In the genomic region with DNA sequence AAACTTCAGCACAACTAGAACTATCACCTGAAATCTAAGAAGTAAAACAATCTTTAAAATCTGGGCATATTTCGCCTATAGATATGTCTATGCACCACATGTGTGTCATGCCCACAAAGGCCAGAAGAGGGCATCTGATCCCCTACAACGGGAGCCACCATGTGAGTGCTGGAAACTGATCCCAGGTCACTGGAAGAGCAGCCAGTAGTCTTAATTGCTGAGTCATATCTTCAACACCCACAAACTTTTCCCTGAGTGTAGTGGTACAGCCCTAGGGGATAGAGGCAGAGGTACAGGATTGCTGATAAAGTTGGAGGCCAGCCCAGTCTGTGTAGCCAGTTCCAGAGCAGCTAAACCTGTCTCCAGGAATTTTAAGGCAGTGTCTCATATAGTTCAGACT, we compare ENCODE assay signal across 12 mouse cellular contexts. TPM values are rescaled to one million over a fixed set of nuclear protein-coding genes. Genes with fewer than 3 reads are reported as not detected.
DNase-seq lines count a peak whose midpoint lies in the region; ATAC-seq and TF ChIP-seq lines count a peak whose summit lies in the region.
"Had no signal": no experiment of that assay in that cellular context is flagged by ENCODE, and none has a peak within 500 bp of the region (broad histone marks: within the 10 kb centered on the region; RNA-seq: fewer than 3 reads in every experiment).

No protein-coding gene starts in this region.

- peak; percentile 27; the same call in 1 of the 2 replicates for TF ChIP-seq CTCF in heart, postnatal 0 days (IDR thresholded peaks at IDR 0.05; ENCODE audit: low read depth)
- TF ChIP-seq CTCF in liver, adult 2 months (IDR thresholded peaks at IDR 0.05; ENCODE audit: low read depth, low read length), result peak; percentile 58

- TF ChIP-seq EP300 in heart, postnatal 0 days (IDR thresholded peaks at IDR 0.05; ENCODE audit: low read depth), result no peak

- no peaks in the 10 kb centered on the region for H3K9me3 ChIP-seq in heart, postnatal 0 days (replicated peaks; ENCODE audit: control insufficient read depth, low read length)
- H3K9me3 ChIP-seq in limb, embryonic 10.5 days (replicated peaks), result no peaks in the 10 kb centered on the region
- peaks cover 3% of the 10 kb centered on the region; the same call in 1 of the 2 replicates for H3K9me3 ChIP-seq in forebrain, embryonic 10.5 days
- H3K9me3 ChIP-seq: neural tube, embryonic 13.5 days had no signal

- no peaks in the 10 kb centered on the region for H3K27me3 ChIP-seq in heart, postnatal 0 days (ENCODE audit: control insufficient read depth, insufficient read depth, low read length)
- H3K27me3 ChIP-seq in liver, adult 2 months (ENCODE audit: control insufficient read depth, insufficient read depth, low read length), result no peaks in the 10 kb centered on the region
- no peaks in the 10 kb centered on the region for H3K27me3 ChIP-seq in limb, embryonic 10.5 days (ENCODE audit: low read depth, poor library complexity, severe bottlenecking)
- H3K27me3 ChIP-seq in forebrain, embryonic 10.5 days (ENCODE audit: poor library complexity, severe bottlenecking), result no peaks in the 10 kb centered on the region
- H3K27me3 ChIP-seq: neural tube, embryonic 13.5 days had no signal

- DNase-seq in heart, postnatal 0 days (ENCODE audit: low spot score), result no peak
- DNase-seq in heart, postnatal 25 days (ENCODE audit: low spot score), result no peak
- peak; percentile 39 for DNase-seq in thymus, postnatal 4 days
- no peak for DNase-seq in thymus, postnatal 10 days (ENCODE audit: low spot score in 2 of 2)
- peak; percentile 14 for DNase-seq in liver, adult 2 months (ENCODE audit: extremely low read depth, low read depth, low spot score)
- DNase-seq in c-Kit-positive CD71-positive TER-119-positive erythroid progenitor cells, embryonic 14.5 days (ENCODE audit: low spot score), result no peak
- DNase-seq in limb, embryonic 10.5 days (ENCODE audit: low spot score), result no peak
- no peak for DNase-seq in forebrain, embryonic 10.5 days (ENCODE audit: extremely low spot score, low spot score)
- DNase-seq: cerebellum, postnatal 25 days had no signal

- H3K4me1 ChIP-seq in heart, postnatal 0 days (ENCODE audit: control insufficient read depth, insufficient read depth), result no peaks in the 10 kb centered on the region
- no peaks in the 10 kb centered on the region for H3K4me1 ChIP-seq in liver, adult 2 months (ENCODE audit: control insufficient read depth, insufficient read depth, low read length)
- H3K4me1 ChIP-seq in limb, embryonic 10.5 days, result no peaks in the 10 kb centered on the region
- H3K4me1 ChIP-seq in forebrain, embryonic 10.5 days, result no peaks in the 10 kb centered on the region
- H3K4me1 ChIP-seq: neural tube, embryonic 13.5 days had no signal

- H3K9ac ChIP-seq in heart, postnatal 0 days (replicated peaks; ENCODE audit: low read depth, low read length), result no peak overlapping the region
- no peak overlapping the region for H3K9ac ChIP-seq in liver, adult 2 months (ENCODE audit: low read depth, low read length)
- H3K9ac ChIP-seq: neural tube, embryonic 13.5 days had no signal

- peaks cover 82% of the 10 kb centered on the region for H3K36me3 ChIP-seq in heart, postnatal 0 days (replicated peaks; ENCODE audit: control insufficient read depth, insufficient read depth, low read length)
- H3K36me3 ChIP-seq in liver, adult 2 months (ENCODE audit: control insufficient read depth, insufficient read depth, low read length), result peaks cover 87% of the 10 kb centered on the region
- peaks cover 96% of the 10 kb centered on the region for H3K36me3 ChIP-seq in limb, embryonic 10.5 days
- H3K36me3 ChIP-seq in forebrain, embryonic 10.5 days (replicated peaks), result peaks cover 97% of the 10 kb centered on the region

- H3K79me2 ChIP-seq in liver, adult 2 months (ENCODE audit: control insufficient read depth, insufficient read depth, low read length), result no peaks in the 10 kb centered on the region

- H3K4me3 ChIP-seq in heart, postnatal 0 days (ENCODE audit: low read depth, low read length), result no peak overlapping the region
- no peak overlapping the region for H3K4me3 ChIP-seq in liver, adult 2 months (ENCODE audit: insufficient read depth, low read depth, low read length)
- no peak overlapping the region for H3K4me3 ChIP-seq in limb, embryonic 10.5 days
- no peak overlapping the region for H3K4me3 ChIP-seq in forebrain, embryonic 10.5 days
- H3K4me3 ChIP-seq: neural tube, embryonic 13.5 days had no signal

- intact Hi-C loops in heart, postnatal 25 days (cut with DNase I), result no loop called here

- no peak overlapping the region for H3K27ac ChIP-seq in heart, postnatal 0 days (ENCODE audit: low read depth)
- H3K27ac ChIP-seq in liver, adult 2 months (replicated peaks; ENCODE audit: insufficient read depth, low read depth, low read length), result no peak overlapping the region
- no peak overlapping the region for H3K27ac ChIP-seq in limb, embryonic 10.5 days
- no peak overlapping the region for H3K27ac ChIP-seq in forebrain, embryonic 10.5 days
- H3K27ac ChIP-seq: neural tube, embryonic 13.5 days had no signal

- no peak for TF ChIP-seq POLR2A in liver, adult 2 months (IDR thresholded peaks at IDR 0.05; ENCODE audit: extremely low read depth, insufficient read depth, low read length)

- WGBS in heart, postnatal 0 days, result 84% methylated on average over 2 of the region's 2 CpGs
- WGBS in liver, adult 2 months, result 92% methylated on average over 2 of the region's 2 CpGs
- WGBS in limb, embryonic 10.5 days, result 85% methylated on average over 2 of the region's 2 CpGs
- whole genome bisulfite sequencing in forebrain, embryonic 10.5 days, result 89% methylated on average over 2 of the region's 2 CpGs

- H3K4me2 ChIP-seq in heart, postnatal 0 days (ENCODE audit: low read depth, low read length), result no peak overlapping the region
- H3K4me2 ChIP-seq: neural tube, embryonic 13.5 days had no signal

- ATAC-seq in heart, postnatal 0 days (ENCODE audit: insufficient read depth, low read depth), result no peak
- ATAC-seq: hindbrain, embryonic 16.5 days had no signal

RNA-seq across cellular contexts. Expression of a gene that starts 11.6 kb away (rescaled TPM):
- 17.0 and 24.2 TPM in 2 replicates for total RNA-seq in heart, postnatal 0 days (2014; rRNA removed; ENCODE audit: low replicate concordance)
- 14.4 and 14.6 TPM in 2 replicates for polyA plus RNA-seq in heart, postnatal 0 days (2015; fragmentation: Nextera tagmentation; extraction: Ambion mirVana)
- 10 to 100 TPM; 18.7 to 20.2 TPM for total RNA-seq in heart, postnatal 25 days (2021)
- 47.7 and 63.6 TPM in 2 replicates for total RNA-seq in liver, adult 2 months (2014; rRNA removed)
- polyA plus RNA-seq in liver, adult 2 months (2012; rRNA removed), result 26.4 and 34.9 TPM in 2 replicates
- 52.1 and 53.8 TPM in 2 replicates for polyA plus RNA-seq in limb, embryonic 10.5 days (2016; fragmentation: Nextera tagmentation; extraction: Ambion mirVana)
- polyA plus RNA-seq in forebrain, embryonic 10.5 days (2016; fragmentation: Nextera tagmentation; extraction: Ambion mirVana), result 50.9 and 54.0 TPM in 2 replicates

RNA-seq across cellular contexts. Expression of a gene that starts 22.4 kb away (rescaled TPM):
- 1.5 and 12.0 TPM in 2 replicates for total RNA-seq in heart, postnatal 0 days (2014; rRNA removed; ENCODE audit: low replicate concordance)
- 5.6 and 5.7 TPM in 2 replicates for polyA plus RNA-seq in heart, postnatal 0 days (2015; fragmentation: Nextera tagmentation; extraction: Ambion mirVana)
- total RNA-seq in heart, postnatal 25 days (2021), result 1 to 10 TPM; 4.4 to 6.0 TPM
- total RNA-seq in liver, adult 2 months (2014; rRNA removed), result 275 and 332 TPM in 2 replicates
- 597 and 710 TPM in 2 replicates for polyA plus RNA-seq in liver, adult 2 months (2012; rRNA removed)
- 6.5 and 8.4 TPM in 2 replicates for polyA plus RNA-seq in limb, embryonic 10.5 days (2016; fragmentation: Nextera tagmentation; extraction: Ambion mirVana)
- polyA plus RNA-seq in forebrain, embryonic 10.5 days (2016; fragmentation: Nextera tagmentation; extraction: Ambion mirVana), result 5.6 and 6.2 TPM in 2 replicates

RNA-seq across cellular contexts. Expression of a gene that starts 29.1 kb away (rescaled TPM):
- total RNA-seq in heart, postnatal 0 days (2014; rRNA removed; ENCODE audit: low replicate concordance), result not detected in 2 replicates
- 0.07 and 0.12 TPM in 2 replicates for polyA plus RNA-seq in heart, postnatal 0 days (2015; fragmentation: Nextera tagmentation; extraction: Ambion mirVana)
- under 1 TPM in 1 of 2 experiments, not detected in 1; 0.08 TPM for total RNA-seq in heart, postnatal 25 days (2021)
- total RNA-seq in liver, adult 2 months (2014; rRNA removed), result not detected in 2 replicates
- not detected in 2 replicates for polyA plus RNA-seq in liver, adult 2 months (2012; rRNA removed)
- 0.73 and 0.95 TPM in 2 replicates for polyA plus RNA-seq in limb, embryonic 10.5 days (2016; fragmentation: Nextera tagmentation; extraction: Ambion mirVana)
- 0.90 and 0.93 TPM in 2 replicates for polyA plus RNA-seq in forebrain, embryonic 10.5 days (2016; fragmentation: Nextera tagmentation; extraction: Ambion mirVana)
- total RNA-seq: gastrocnemius, adult 18-20 months had no signal

RNA-seq across cellular contexts. Expression of a gene that starts 32.6 kb away (rescaled TPM):
- total RNA-seq in heart, postnatal 0 days (2014; rRNA removed; ENCODE audit: low replicate concordance), result 2.7 and 10.9 TPM in 2 replicates
- 7.7 and 8.1 TPM in 2 replicates for polyA plus RNA-seq in heart, postnatal 0 days (2015; fragmentation: Nextera tagmentation; extraction: Ambion mirVana)
- 1 to 10 TPM; 1.0 to 1.3 TPM for total RNA-seq in heart, postnatal 25 days (2021)
- 0.65 and 1.5 TPM in 2 replicates for total RNA-seq in liver, adult 2 months (2014; rRNA removed)
- polyA plus RNA-seq in liver, adult 2 months (2012; rRNA removed), result 0.37 and 0.51 TPM in 2 replicates
- 94.5 and 95.9 TPM in 2 replicates for polyA plus RNA-seq in limb, embryonic 10.5 days (2016; fragmentation: Nextera tagmentation; extraction: Ambion mirVana)
- 110 and 113 TPM in 2 replicates for polyA plus RNA-seq in forebrain, embryonic 10.5 days (2016; fragmentation: Nextera tagmentation; extraction: Ambion mirVana)

Comparison
In these comparisons a context has a peak if more than half of its experiments do, and no peak if none do; other contexts are left out.
1. DNase-seq: peak in thymus, postnatal 4 days (single experiment) and liver, adult 2 months (single experiment); none in heart, postnatal 0 days (single experiment), heart, postnatal 25 days (single experiment), thymus, postnatal 10 days (0 of 2), c-Kit-positive CD71-positive TER-119-positive erythroid progenitor cells, embryonic 14.5 days (single experiment), limb, embryonic 10.5 days (single experiment) and forebrain, embryonic 10.5 days (single experiment).
2. RNA of a gene that starts 22.4 kb away (polyA plus RNA-seq): 597 to 710 TPM in liver, adult 2 months; 6.5 to 8.4 TPM in limb, embryonic 10.5 days, 5.6 to 6.2 TPM in forebrain, embryonic 10.5 days and 5.6 to 5.7 TPM in heart, postnatal 0 days; every median in the first group is over 10 times any median in the second.